Mouse (Mus musculus) heart, adult 2 months (tissue): Measurements from ENCODE around the gene Gm20547.
"Not testable (repeated sequence)": the region's sequence is repeated elsewhere in the genome, so short reads cannot be mapped to it uniquely, and the experiment has no call there.

Experiments used
- CTCF ChIP-seq: fragments of 200-600 bp; IDR thresholded peaks from 2 replicates; pipeline ENCODE4 v1.8.1; 2022; ENCODE audit warnings: antibody characterized with exemption, mild to moderate bottlenecking, moderate library complexity
- POLR2A ChIP-seq: fragments of 200-500 bp; IDR thresholded peaks from 2 replicates; pipeline ENCODE4 v1.6.1; 2011; ENCODE audit warnings: mild to moderate bottlenecking, low read depth, low read length, control low read depth; ENCODE audit not compliant: insufficient read depth

- TF ChIP-seq POLR2A, CTCF: not testable (repeated sequence)
These were observed 71.0 kb downstream of the Gm20547 start for GRCm38 (mm10) chr17:34810811-34811210.
